Mouse (Mus musculus) neural tube, embryonic 10.5 days (tissue): ENCODE results near the gene Pqlc2.
A peak's percentile ranks its signal among the peaks of the same experiment; 100 is the strongest.

Source experiments
- DNase-seq: peaks from one replicate; pipeline ENCODE4 v3.0.0-alpha.2; 2017; ENCODE audit warnings: low spot score; ENCODE audit errors: extremely low spot score

Pqlc2 gene

DNA sequence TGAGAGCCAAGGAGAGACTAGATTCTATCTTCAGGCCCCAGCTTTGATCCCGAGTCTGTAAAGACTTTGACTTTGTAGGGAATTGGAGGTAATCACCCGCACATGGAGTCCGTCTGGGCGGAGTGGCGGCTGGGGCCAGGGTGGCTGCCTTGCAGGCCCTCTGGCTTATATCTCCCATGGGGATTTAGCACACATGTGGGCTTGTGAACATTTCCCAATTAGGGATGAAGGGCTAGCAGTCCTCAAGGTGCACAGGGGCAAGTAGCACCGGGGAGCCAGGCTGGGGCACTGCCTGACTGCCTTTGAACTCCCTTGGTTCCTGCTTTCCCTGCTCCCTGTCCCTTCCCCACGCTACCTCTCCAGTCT, 44.0 kb downstream of the Pqlc2 start:
- no peak for DNase-seq

DNA sequence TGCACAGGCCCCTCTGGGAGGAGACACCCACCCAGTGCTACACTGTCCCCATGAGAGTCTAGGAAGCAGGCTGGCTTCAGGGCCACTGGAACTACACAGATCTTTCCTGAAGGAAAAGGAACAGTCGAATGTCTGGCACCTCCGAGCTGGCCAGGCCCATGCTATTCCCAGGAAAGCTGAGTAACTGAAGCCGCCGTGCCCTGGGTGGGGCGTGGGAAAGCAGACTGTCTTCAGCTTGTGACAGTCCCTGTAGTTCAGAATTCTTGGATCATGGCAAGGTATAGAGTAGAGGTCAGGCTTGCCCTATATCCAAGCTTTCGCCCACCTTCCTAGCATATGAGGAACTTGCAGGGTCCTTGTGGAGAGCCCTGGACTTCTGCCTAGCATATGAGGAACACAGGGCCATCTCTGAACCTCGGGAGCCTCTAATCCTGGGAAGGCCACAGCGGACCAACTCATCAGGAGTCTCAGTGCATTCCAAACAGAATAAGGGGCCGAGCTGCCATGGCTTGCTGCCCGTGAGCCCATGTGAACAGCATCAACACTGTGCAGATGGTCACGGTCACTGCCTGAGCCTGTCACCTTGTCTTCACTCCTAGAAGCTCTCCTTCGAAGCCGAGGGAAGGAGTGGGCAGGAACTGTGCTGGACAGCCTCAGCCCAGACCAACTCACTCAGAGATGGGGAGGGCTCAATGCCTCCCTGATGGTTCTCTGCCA, 44.6 kb downstream of the Pqlc2 start:
- no peak for DNase-seq

DNA sequence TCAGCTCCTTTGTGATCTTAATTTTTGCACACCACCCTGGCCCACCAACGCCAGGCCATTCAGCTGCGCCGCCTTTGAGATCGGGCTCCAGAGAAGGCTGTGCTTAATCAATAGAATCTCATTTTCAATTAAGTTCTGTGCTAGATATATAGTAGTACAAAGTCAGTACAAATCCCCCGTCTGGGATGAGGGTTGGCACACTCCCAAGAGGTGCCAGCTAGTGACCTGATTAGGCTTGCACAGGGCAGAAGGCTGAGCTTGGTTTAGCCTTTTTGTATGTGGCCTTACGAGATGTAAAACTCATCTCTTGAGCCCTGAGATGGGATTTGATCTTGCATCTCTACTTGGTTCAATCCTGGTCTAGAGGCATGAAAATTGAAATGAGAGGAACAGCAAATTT, 47.5 kb downstream of the Pqlc2 start:
- no peak for DNase-seq

DNA sequence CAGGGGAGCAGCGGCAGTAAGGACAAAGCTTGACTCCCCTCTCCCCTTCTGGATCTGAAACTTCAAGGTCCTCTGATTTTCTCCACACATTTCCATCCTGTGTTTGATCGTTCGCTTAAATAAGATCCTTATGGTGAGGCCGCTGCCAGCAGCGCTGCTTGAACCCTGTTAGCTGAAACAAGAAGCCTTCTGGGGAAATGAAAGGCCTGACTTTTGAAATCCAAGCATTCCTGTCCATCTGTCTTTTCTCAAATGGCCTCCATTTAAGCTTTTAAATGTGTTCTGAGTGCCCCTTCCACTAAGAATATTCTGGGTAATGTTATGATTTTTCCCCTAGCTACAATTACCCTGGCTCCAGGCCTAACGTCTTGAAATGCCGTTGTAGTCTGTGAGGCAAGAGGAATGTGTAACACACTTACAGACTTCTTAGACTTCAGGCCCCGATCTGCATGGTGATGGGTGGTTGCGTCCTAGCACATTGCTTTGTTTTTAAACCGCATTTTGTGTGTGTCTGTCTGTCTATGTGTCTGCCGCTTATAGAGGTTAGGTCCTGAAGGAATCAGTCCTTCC, 51.1 kb downstream of the Pqlc2 start:
- DNase-seq = no peak

DNA sequence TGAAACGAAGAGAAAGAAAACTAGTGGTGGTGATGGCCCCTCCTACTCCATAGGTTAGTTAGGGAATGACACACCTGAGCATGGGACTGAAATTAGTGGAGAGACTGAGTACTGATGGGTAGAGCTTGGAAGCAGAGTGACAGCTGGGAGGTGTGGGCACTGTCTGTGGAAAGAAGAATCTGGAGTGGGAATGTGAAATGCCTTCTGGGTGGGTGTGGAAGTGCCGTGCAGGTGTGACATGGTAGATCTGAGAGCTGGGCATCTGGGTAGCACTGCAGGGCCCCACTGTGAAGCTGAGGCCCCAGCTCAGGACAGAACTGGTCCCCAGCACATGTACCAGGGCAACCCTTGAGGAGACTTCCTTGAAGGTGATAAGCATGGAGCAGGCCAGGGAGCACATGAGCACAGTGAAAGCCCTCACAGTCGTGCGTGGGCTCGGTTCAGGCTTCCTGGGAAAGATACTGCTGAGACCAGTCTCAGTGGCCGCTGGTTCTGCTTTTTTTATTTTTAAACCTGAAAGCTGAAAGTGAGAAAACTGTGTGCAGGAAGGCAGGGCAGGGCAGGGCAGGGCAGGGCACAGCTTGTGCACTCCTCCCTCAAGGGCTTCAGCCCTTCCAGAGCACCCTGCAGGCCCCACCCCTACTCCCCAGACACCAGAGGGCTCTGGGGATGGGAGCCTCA, 51.7 kb downstream of the Pqlc2 start:
- no peak for DNase-seq

DNA sequence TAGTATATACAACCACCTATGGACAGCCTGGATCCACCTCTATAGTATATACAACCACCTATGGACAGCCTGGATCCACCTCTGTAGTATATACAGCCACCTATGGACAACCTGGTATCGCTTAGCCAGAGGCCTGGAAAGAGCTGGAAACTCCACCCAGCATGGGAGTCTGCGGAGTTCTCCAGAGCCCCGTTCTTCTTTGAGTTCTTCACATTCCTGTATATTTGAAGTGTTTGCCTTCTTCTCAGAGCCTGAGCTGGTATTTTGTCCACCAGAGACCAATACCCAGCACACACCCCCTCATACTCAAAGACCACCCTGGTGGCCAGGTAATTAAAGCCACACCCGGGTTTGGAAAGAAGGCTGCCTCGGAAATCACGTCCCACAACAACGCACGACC, 53.8 kb downstream of the Pqlc2 start:
- no peak for DNase-seq

DNA sequence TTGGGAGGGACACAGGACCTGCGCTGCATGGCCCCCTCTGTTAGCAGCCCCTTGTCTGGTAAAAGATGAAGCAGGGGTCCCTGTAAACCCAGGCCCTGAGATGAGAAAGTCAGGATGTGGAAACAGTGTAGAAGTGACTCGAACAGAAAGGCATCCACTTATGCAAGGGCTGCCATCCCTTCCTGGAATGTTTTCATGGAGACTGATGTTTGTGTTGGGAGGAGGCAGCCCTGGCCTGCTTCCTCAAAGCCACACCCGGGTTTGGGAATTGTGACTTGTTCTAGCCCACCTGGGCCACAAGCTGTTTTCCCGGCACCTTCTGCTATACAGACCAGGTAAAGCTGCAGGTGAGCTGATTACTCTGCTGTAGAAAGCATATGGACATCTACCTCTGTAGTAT, 54.4 kb downstream of the Pqlc2 start:
- no peak for DNase-seq

DNA sequence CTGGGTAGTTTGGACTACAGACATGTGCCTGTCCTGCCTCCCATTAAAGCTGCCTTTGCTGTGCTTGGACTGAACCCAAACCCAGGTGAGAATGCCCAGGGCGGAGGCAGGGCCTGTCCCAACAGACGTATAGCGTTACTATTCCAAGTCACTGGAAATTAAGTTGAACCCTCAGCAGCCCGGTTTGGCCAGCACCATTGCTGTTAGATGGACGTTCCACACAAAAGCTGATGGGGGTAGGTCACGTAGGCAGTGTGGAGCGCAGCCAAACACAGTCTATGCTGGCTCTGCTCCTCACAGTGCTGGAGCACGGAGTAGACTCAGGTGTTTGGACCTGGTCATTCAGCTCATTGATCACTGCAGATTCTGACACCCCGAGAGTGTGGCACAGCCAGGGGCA, 57.3 kb downstream of the Pqlc2 start:
- no peak for DNase-seq

DNA sequence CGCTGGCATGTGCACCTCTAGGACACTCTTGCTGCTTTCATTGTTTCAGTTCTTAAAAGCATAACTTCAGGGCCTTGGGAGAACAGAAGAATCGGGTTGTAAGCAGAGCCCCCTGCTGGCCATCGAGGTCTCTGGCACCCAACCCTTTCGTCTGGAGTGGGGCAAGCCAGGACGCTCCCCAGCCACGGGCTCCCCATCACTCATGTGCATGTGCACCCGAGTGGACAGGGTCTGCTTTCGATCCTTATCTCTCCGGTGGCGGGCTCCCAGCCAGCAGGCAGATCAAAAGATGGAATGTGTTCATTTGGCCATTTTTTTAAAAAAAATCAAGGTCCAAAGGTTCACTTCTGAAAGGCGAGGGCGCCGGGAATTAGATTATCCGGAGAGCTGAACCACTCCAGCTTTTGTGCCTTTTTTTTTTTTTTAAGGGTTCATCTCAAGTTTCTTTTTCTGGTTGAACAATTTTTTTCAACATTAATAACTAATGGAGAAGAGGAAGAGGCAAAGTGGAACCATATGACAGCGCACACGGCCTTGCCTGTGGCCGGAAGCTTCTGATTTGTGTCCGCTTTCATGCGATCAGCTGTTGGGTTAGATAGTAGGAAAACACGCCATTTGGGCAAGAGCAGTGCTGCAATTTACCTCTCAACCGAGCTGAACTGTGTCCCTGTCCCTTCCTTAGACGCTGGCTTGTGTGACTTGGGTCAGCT, 58.3 kb downstream of the Pqlc2 start:
- DNase-seq = peak; percentile 77

DNA sequence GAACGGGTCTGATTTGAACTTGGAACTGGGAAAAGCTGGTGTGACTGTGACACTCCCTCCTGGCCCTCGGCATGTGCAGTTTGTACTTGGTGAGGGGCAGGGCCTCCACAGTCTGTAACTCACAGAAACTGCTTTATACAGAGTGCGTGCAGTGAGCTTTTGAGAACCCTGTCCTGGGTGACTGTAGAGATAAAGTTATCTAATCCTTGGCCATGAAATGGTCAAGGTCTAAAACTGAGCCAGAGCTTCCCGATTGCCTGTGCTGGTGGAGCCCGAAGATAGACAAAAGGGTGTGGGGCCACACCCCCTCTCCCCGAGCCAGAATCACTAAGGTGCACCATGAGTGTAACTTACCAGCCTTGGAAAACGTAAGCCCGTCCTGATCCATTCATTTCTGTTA, 59.6 kb downstream of the Pqlc2 start:
- DNase-seq = no peak

DNA sequence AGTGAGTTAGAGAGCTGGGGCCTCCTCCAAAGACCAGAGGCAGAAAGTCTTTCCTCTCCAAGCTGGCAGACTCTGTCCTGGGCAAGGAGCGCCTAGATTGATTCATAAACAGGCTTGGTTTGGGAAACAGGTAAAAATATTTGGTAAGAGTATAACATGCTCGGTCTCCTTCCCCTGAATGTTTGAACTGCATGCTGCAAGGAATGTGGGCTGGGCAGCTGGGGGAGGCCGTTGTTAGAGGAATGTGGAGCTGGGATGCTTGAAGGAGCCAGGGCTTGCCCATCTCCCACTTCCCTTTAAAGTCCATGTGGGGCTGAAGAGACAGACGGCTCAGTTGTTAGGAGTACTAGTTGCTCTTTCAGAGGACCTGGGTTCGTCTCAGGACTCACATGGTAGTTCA, 60.5 kb downstream of the Pqlc2 start:
- no peak for DNase-seq

DNA sequence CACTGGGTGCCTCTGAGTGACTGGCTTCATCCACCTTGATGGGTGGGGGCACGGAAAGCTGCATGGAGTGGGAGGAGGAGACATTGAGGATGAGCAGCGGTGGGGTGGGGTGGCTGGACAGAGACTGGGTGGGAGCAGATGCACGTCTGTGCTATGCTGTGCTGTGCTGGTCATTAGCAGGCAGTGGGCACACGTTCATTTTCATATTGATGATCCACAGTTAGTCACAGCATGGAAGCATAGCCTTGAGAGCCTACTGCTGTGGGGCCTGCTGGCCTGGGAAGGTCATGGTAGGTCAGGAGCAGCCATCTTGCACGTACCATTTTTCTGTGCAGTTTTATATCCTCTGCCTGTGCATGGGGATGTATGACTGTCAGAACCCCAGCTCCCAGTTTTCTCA, 61.8 kb downstream of the Pqlc2 start:
- DNase-seq = no peak

DNA sequence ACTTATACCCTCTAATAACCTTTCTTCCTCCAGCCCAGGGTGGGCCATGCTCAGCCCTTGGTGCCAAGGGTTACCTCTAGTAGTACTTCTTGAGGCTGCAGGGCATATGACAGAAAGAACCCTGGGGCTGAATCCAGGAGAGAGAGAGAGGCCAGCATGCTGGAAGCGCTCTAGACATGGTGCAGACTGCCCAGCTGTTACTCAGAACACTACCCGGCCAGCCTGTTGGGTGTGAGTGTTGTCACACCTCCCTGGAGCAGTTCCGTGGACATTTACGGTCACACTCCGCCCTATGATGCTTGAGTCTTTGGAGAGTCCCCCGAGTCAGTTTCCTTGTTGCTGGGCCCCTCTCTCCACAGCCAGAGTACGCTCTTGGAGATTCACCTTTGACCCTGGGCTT, 62.5 kb downstream of the Pqlc2 start:
- no peak for DNase-seq

DNA sequence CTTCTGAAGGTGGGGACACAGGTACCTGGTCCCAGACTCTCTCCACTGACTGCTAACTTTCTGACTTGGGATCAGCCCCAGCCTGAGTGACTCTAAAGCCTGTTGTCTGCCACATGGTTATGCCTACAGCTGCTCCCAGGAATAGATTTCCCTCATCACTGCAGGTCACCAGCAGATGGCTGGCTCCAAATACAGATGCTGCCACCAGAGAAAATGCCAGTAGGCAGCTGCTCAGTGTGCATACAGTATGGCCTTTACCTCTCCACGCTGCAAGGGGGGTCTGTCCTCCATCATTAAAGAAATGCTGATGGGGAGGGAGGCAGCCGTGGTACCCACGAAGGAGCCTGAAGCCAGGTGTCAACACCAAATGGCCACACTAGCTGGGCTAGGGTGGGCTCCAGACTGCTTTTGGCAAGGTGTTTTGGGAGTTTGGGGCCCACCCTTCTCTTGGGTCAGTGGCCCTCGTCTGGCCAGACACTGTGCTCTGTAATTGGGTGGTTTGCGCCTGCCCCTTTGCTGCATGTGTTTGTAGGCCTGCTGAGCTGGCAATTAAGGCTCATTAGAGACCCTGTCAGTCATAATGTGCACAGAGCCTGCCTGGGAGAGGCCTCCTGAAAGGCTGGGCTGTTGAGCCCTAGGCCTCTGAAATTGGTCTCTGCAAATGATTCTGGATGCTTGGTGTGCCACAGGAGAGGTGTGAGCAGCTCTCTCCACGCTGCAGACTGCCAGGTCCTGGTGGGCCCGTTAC, 64.2 kb downstream of the Pqlc2 start:
- no peak for DNase-seq

DNA sequence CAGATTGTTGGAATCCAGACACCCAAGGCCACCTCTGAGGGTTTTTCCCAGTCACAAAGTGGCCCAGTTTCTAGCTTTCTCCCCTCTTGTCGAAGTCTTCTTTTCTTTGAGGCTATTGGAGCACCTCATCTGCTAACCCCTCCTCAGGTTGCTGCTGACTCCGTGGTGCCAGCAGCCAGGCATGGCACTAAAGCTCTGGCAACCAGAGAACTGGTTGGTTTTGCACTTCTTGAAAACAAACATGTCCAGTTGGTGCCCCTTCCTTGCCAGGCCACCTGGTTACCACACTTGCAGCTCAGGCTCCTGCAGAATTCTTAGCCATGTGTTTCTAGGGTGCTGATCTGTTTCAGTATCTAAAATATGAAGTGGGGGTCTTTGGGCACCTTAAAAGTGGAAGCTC, 65.0 kb downstream of the Pqlc2 start:
- no peak for DNase-seq

DNA sequence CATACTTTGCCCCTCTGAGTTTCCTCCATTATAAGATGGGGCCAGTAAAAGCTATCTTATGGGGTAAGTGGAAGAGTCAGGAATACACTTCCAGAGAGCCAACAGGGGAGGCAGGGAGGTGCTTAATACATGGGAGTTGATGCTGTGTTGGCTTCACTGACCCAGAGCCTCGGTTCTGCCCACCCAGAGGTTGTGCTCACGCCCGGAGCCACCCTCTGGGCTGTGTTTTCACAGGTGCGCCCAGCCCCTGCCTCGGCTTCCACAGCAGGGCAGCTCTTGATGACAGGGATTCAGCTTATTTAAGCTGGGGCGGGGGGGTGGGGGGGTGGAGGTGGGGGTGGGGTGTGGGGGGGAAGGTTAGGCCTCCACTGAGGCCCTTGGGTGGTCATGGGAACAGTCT, 65.7 kb downstream of the Pqlc2 start:
- DNase-seq = no peak

DNA sequence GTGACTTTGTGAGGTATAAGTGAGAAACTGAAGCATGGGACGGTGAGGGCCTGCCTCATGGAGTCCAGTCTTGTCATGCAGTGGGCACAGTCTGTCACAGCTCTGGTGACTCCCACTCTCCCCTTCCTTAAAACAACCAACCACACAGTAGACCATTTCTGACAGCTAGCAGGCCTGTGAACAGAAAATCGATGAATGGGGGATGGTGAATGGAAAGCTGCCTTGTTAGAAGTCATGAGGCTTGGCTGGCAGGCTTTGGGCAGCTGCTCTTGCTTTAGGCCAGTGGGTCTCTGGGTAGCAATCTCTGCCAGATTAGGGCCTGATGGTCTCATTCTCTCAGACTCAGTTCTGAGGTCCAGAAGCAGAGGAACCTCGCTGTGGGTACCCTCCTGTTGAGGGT, 66.3 kb downstream of the Pqlc2 start:
- DNase-seq = no peak
